Mouse (Mus musculus) neural tube, embryonic 12.5 days (tissue): Measurements from ENCODE around the gene Tmem190. TPM values are rescaled to one million over a fixed set of nuclear protein-coding genes. Genes with fewer than 3 reads are reported as not detected.
"Not testable (repeated sequence)": the region's sequence is repeated elsewhere in the genome, so short reads cannot be mapped to it uniquely, and the experiment has no call there.

ENCODE experiments used
- ATAC-seq: fragments of 200-750 bp; cut with Nextera tagmentation; 2 replicates; pipeline ENCODE4 v1.8.0; 2017; ENCODE audit warnings: low read depth, mild to moderate bottlenecking, moderate TSS enrichment, moderate library complexity; ENCODE audit not compliant: low FRiP score
- H3K27ac ChIP-seq: fragments of 300-500 bp; sonication (generic); 2 replicates; pipeline ENCODE4 v1.5.1; 2016
- H3K27me3 ChIP-seq: fragments of 300-500 bp; sonication (generic); replicated peaks from 2 replicates; pipeline ENCODE4 v1.6.1; 2016; ENCODE audit warnings: mild to moderate bottlenecking
- H3K36me3 ChIP-seq: fragments of 300-500 bp; sonication (generic); 2 replicates; pipeline ENCODE4 v1.6.1; 2016; ENCODE audit warnings: mild to moderate bottlenecking
- H3K4me1 ChIP-seq: fragments of 300-500 bp; sonication (generic); 2 replicates; pipeline ENCODE4 v1.6.1; 2016
- H3K4me2 ChIP-seq: fragments of 300-500 bp; sonication (generic); replicated peaks from 2 replicates; pipeline ENCODE4 v1.6.1; 2016; ENCODE audit warnings: mild to moderate bottlenecking
- H3K4me3 ChIP-seq: fragments of 300-500 bp; sonication (generic); 2 replicates; pipeline ENCODE4 v1.5.1; 2016
- H3K9ac ChIP-seq: fragments of 300-500 bp; sonication (generic); 2 replicates; pipeline ENCODE4 v1.6.1; 2016; ENCODE audit warnings: mild to moderate bottlenecking
- H3K9me3 ChIP-seq: fragments of 300-500 bp; sonication (generic); 2 replicates; pipeline ENCODE4 v1.6.1; 2016; ENCODE audit warnings: mild to moderate bottlenecking
- WGBS: fragments of 180-500 bp; shearing (Covaris S2); methylation state at CpG from one replicate; pipeline ENCODE4 v1.1.7; 2016; 5-methylcytosine and 5-hydroxymethylcytosine counted together
- polyA plus RNA-seq: library from polyadenylated mRNA; unstranded; fragments of >200 nt; fragmentation: Nextera tagmentation; extraction: Ambion mirVana; gene quantifications from 2 replicates; pipeline ENCODE4 v1.2.1, GENCODE M21; 2016

Gene Tmem190
- polyA plus RNA-seq, 1 experiment from 2014 or later = not detected

- H3K4me2 ChIP-seq = peak overlapping the region; percentile 57
- H3K4me3 ChIP-seq = peak overlapping the region; percentile 11; the same call in 1 of the 2 replicates
- H3K9me3 ChIP-seq = no peaks in the 10 kb centered on the region
- H3K9ac ChIP-seq = peak overlapping the region; percentile 27; the same call in 1 of the 2 replicates
- H3K36me3 ChIP-seq = no peaks in the 10 kb centered on the region
- peaks cover 61% of the 10 kb centered on the region for H3K27me3 ChIP-seq
- ATAC-seq = peak; percentile 1; the same call in 1 of the 2 replicates
- no peak overlapping the region for H3K27ac ChIP-seq
- H3K4me1 ChIP-seq = peaks cover 14% of the 10 kb centered on the region
- WGBS = 7% methylated on average over 20 of the region's 20 CpGs
Measured at GRCm38 (mm10) chr7:4777851-4778637, 4.7 kb upstream of the Tmem190 start.

GRCm38 (mm10) chr7:4779921-4780320, 2.8 kb upstream of the Tmem190 start:
- WGBS = 50% methylated on average over 5 of the region's 5 CpGs
- Histone ChIP-seq H3K9me3 (no peaks in the 10 kb centered on the region), H3K4me3 (no peak overlapping the region), H3K9ac (no peak overlapping the region), H3K4me2 (no peak overlapping the region), H3K36me3 (no peaks in the 10 kb centered on the region), H3K27ac (no peak overlapping the region), H3K27me3 (peaks cover 54% of the 10 kb centered on the region), H3K4me1 (peaks cover 14% of the 10 kb centered on the region)
- no peak for ATAC-seq

GRCm38 (mm10) chr7:4782130-4782529, 607 bp upstream of the Tmem190 start:
- peaks cover 32% of the 10 kb centered on the region for H3K27me3 ChIP-seq
- ATAC-seq = no peak
- H3K9me3 ChIP-seq = no peaks in the 10 kb centered on the region
- H3K9ac ChIP-seq = no peak overlapping the region
- H3K36me3 ChIP-seq = no peaks in the 10 kb centered on the region
- peaks cover 9% of the 10 kb centered on the region for H3K4me1 ChIP-seq
- no peak overlapping the region for H3K4me2 ChIP-seq
- 59% methylated on average over 3 of the region's 3 CpGs for WGBS
- no peak overlapping the region for H3K27ac ChIP-seq
- H3K4me3 ChIP-seq = no peak overlapping the region

GRCm38 (mm10) chr7:4783667-4784268, 1.0 kb downstream of the Tmem190 start:
- Histone ChIP-seq H3K27ac (no peak overlapping the region), H3K4me3 (no peak overlapping the region), H3K27me3 (peaks cover 16% of the 10 kb centered on the region), H3K9ac (no peak overlapping the region), H3K36me3 (no peaks in the 10 kb centered on the region), H3K9me3 (no peaks in the 10 kb centered on the region), H3K4me1 (peaks cover 6% of the 10 kb centered on the region; the same call in 1 of the 2 replicates), H3K4me2 (no peak overlapping the region)
- 84% methylated on average over 14 of the region's 14 CpGs for WGBS
- ATAC-seq = no peak

GRCm38 (mm10) chr7:4788499-4789435, 6.0 kb downstream of the Tmem190 start:
- Histone ChIP-seq H3K4me1 (peaks cover 9% of the 10 kb centered on the region), H3K4me3 (peak overlapping the region; percentile 54), H3K9ac (peak overlapping the region; percentile 72), H3K27ac (no peak overlapping the region), H3K4me2 (peak overlapping the region; percentile 89), H3K36me3 (peaks cover 1% of the 10 kb centered on the region; the same call in 1 of the 2 replicates), H3K9me3 (no peaks in the 10 kb centered on the region), H3K27me3 (peaks cover 7% of the 10 kb centered on the region; the same call in 1 of the 2 replicates)
- 2% methylated on average over 64 of the region's 64 CpGs for WGBS
- ATAC-seq = peak; percentile 27

- Histone ChIP-seq H3K4me1 (peaks cover 16% of the 10 kb centered on the region), H3K4me2 (peak within 1 kb of the TSS; percentile 89), H3K27me3 (peaks cover 7% of the 10 kb centered on the region; the same call in 1 of the 2 replicates), H3K9me3 (no peaks in the 10 kb centered on the region), H3K27ac (no peak within 1 kb of the TSS), H3K36me3 (peaks cover 9% of the 10 kb centered on the region), H3K9ac (peak within 1 kb of the TSS; percentile 72), H3K4me3 (peak within 1 kb of the TSS; percentile 54)
- whole genome bisulfite sequencing = 8% methylated on average over 40 of the region's 40 CpGs
- no peak; the same call in 1 of the 2 replicates for ATAC-seq
Measured at GRCm38 (mm10) chr7:4789436-4789935, 6.7 kb downstream of the Tmem190 start, which contains the start of gene Tmem238. Tmem238 (minus strand) TSS chr7:4789656.

- H3K4me2 ChIP-seq = peak within 1 kb of the TSS; percentile 85
- no peaks in the 10 kb centered on the region for H3K9me3 ChIP-seq
- peak within 1 kb of the TSS; percentile 88 for H3K4me3 ChIP-seq
- H3K4me1 ChIP-seq = peaks cover 20% of the 10 kb centered on the region
- ATAC-seq = peak; percentile 88
- peaks cover 7% of the 10 kb centered on the region; the same call in 1 of the 2 replicates for H3K27me3 ChIP-seq
- H3K36me3 ChIP-seq = peaks cover 36% of the 10 kb centered on the region
- H3K9ac ChIP-seq = peak within 1 kb of the TSS; percentile 97
- 2% methylated on average over 50 of the region's 54 CpGs for WGBS
- H3K27ac ChIP-seq = peak within 1 kb of the TSS; percentile 72
Measured at GRCm38 (mm10) chr7:4792278-4793212, 9.8 kb downstream of the Tmem190 start, which contains the start of gene Rpl28. Rpl28 (plus strand) TSS chr7:4792874.

GRCm38 (mm10) chr7:4793248-4793647, 10.5 kb downstream of the Tmem190 start:
- 1% methylated on average over 31 of the region's 31 CpGs for WGBS
- peaks cover 38% of the 10 kb centered on the region for H3K36me3 ChIP-seq
- H3K9me3 ChIP-seq, H3K27me3 ChIP-seq: not testable (repeated sequence)
- H3K9ac ChIP-seq = peak overlapping the region; percentile 97
- H3K4me3 ChIP-seq = peak overlapping the region; percentile 88
- ATAC-seq = peak; percentile 6
- H3K4me2 ChIP-seq = peak overlapping the region; percentile 85
- peak overlapping the region; percentile 72; the same call in 1 of the 2 replicates for H3K27ac ChIP-seq
- peaks cover 19% of the 10 kb centered on the region for H3K4me1 ChIP-seq

- H3K4me1 ChIP-seq = peaks cover 15% of the 10 kb centered on the region
- peak overlapping the region; percentile 88 for H3K4me3 ChIP-seq
- H3K36me3 ChIP-seq = peaks cover 38% of the 10 kb centered on the region
- WGBS = 44% methylated on average over 4 of the region's 4 CpGs
- no peak overlapping the region for H3K27ac ChIP-seq
- ATAC-seq = no peak
- H3K9ac ChIP-seq = peak overlapping the region; percentile 97
- no peaks in the 10 kb centered on the region for H3K9me3 ChIP-seq
- H3K4me2 ChIP-seq = peak overlapping the region; percentile 85
- H3K27me3 ChIP-seq = peaks cover 7% of the 10 kb centered on the region; the same call in 1 of the 2 replicates
Measured at GRCm38 (mm10) chr7:4793674-4794073, 10.9 kb downstream of the Tmem190 start.

- no peak overlapping the region for H3K9ac ChIP-seq
- peak overlapping the region; percentile 15 for H3K4me3 ChIP-seq
- H3K36me3 ChIP-seq = peaks cover 38% of the 10 kb centered on the region
- WGBS = 87% methylated on average over 3 of the region's 3 CpGs
- peaks cover 14% of the 10 kb centered on the region for H3K4me1 ChIP-seq
- no peaks in the 10 kb centered on the region for H3K9me3 ChIP-seq
- no peak for ATAC-seq
- no peak overlapping the region for H3K27ac ChIP-seq
- H3K4me2 ChIP-seq = peak overlapping the region; percentile 85
- peaks cover 2% of the 10 kb centered on the region; the same call in 1 of the 2 replicates for H3K27me3 ChIP-seq
Measured at GRCm38 (mm10) chr7:4794631-4795168, 12.0 kb downstream of the Tmem190 start.
